Mouse (Mus musculus) CH12.LX (cell line): ENCODE measurements around the gene Slc25a48. TPM values are rescaled to one million over a fixed set of nuclear protein-coding genes. Genes with fewer than 3 reads are reported as not detected.

Experiments used
- DNase-seq: peaks from one replicate; pipeline ENCODE4 v3.0.0-alpha.2; 2013; ENCODE audit errors: extremely low read depth
- H3K27ac ChIP-seq: 2 replicates; pipeline ENCODE4 v1.5.1; 2012; ENCODE audit warnings: low read depth, mild to moderate bottlenecking, control low read depth, moderate library complexity; ENCODE audit not compliant: insufficient read depth
- H3K27me3 ChIP-seq: replicated peaks from 2 replicates; pipeline ENCODE3; 2012; ENCODE audit warnings: inconsistent platforms
- H3K36me3 ChIP-seq, 2 experiments: replicated peaks in 1 of 2; 2 replicates each; pipeline versions ENCODE3 to v1.6.1; 2012; ENCODE audit warnings: inconsistent platforms in 1 of 2, low read length in 1 of 2, mild to moderate bottlenecking in 1 of 2, mixed read lengths in 1 of 2, moderate library complexity in 1 of 2; ENCODE audit not compliant: control insufficient read depth in 1 of 2, insufficient read depth in 1 of 2
- H3K4me1 ChIP-seq, 2 experiments: 2 replicates each; pipeline ENCODE4 v1.6.1; 2012; ENCODE audit warnings: inconsistent platforms in 1 of 2, moderate library complexity in 1 of 2; ENCODE audit not compliant: insufficient read depth in 2 of 2, control insufficient read depth in 1 of 2
- H3K4me2 ChIP-seq: 2 replicates; pipeline ENCODE4 v1.6.1; 2012; ENCODE audit warnings: low read depth, mild to moderate bottlenecking, control low read depth; ENCODE audit not compliant: poor library complexity, insufficient read depth, severe bottlenecking
- H3K4me3 ChIP-seq, 3 experiments: fragments of 150-350 bp in 1 of 3; sonication (generic) in 1 of 3; replicated peaks in 1 of 3; 2 replicates each; pipeline versions ENCODE3 to v1.5.1; 2011 to 2012; ENCODE audit warnings: low read depth in 2 of 3, low read length in 2 of 3, mild to moderate bottlenecking in 2 of 3, moderate library complexity in 2 of 3, control low read depth in 1 of 3, improper control_type of control experiment in 1 of 3, inconsistent platforms in 1 of 3, mixed read lengths in 1 of 3; ENCODE audit not compliant: poor library complexity in 1 of 3
- H3K79me2 ChIP-seq: replicated peaks from 2 replicates; pipeline ENCODE4 v1.6.1; 2012; ENCODE audit warnings: mild to moderate bottlenecking, moderate library complexity; ENCODE audit not compliant: control insufficient read depth, poor library complexity, insufficient read depth, severe bottlenecking; ENCODE audit errors: extremely low read depth
- H3K9ac ChIP-seq: 2 replicates; pipeline ENCODE4 v1.6.1; 2012; ENCODE audit warnings: low read depth, mild to moderate bottlenecking, control low read depth, moderate library complexity; ENCODE audit not compliant: insufficient read depth
- H3K9me3 ChIP-seq: replicated peaks from 2 replicates; pipeline ENCODE3; 2012; ENCODE audit warnings: low read length, inconsistent platforms, mixed read lengths
- BHLHE40 ChIP-seq: IDR thresholded peaks from 2 replicates; pipeline ENCODE4 v1.6.1; 2011; ENCODE audit warnings: mild to moderate bottlenecking, low read depth, low read length, improper control_type of control experiment
- CHD2 ChIP-seq: IDR thresholded peaks from 2 replicates; pipeline ENCODE4 v1.6.1; 2011; ENCODE audit warnings: low read length, improper control_type of control experiment
- CTCF ChIP-seq, 2 experiments: IDR thresholded peaks in 1 of 2; conservative IDR thresholded peaks in 1 of 2; 2 replicates each; pipeline ENCODE4 v1.5.1; 2011 to 2012; ENCODE audit warnings: low read depth in 2 of 2, low read length in 2 of 2, improper control_type of control experiment in 1 of 2, inconsistent platforms in 1 of 2, mild to moderate bottlenecking in 1 of 2, moderate library complexity in 1 of 2
- E2F4 ChIP-seq: IDR thresholded peaks from 2 replicates; pipeline ENCODE4 v1.6.1; 2011; ENCODE audit warnings: low read depth, low read length, improper control_type of control experiment; ENCODE audit not compliant: insufficient replicate concordance
- ELF1 ChIP-seq: IDR thresholded peaks from 2 replicates; pipeline ENCODE4 v1.6.1; 2014; ENCODE audit warnings: low read depth, mild to moderate bottlenecking, inconsistent platforms, low read length, improper control_type of control experiment
- EP300 ChIP-seq: IDR thresholded peaks from 2 replicates; pipeline ENCODE4 v1.6.1; 2011; ENCODE audit warnings: low read length, improper control_type of control experiment
- ETS1 ChIP-seq: conservative IDR thresholded peaks from 2 replicates; pipeline ENCODE4 v1.6.1; 2012; ENCODE audit warnings: low read depth, mild to moderate bottlenecking, inconsistent platforms, low read length, improper control_type of control experiment, moderate library complexity
- HCFC1 ChIP-seq: IDR thresholded peaks from 2 replicates; pipeline ENCODE4 v1.6.1; 2012; ENCODE audit warnings: low read depth, mild to moderate bottlenecking, inconsistent platforms, low read length, improper control_type of control experiment
- IRF4 ChIP-seq: IDR thresholded peaks from 2 replicates; pipeline ENCODE4 v1.6.1; 2014; ENCODE audit warnings: low read depth, mild to moderate bottlenecking, inconsistent platforms, low read length, improper control_type of control experiment
- JUND ChIP-seq: conservative IDR thresholded peaks from 2 replicates; pipeline ENCODE4 v1.6.1; 2011; ENCODE audit warnings: low read depth, low read length, improper control_type of control experiment
- KAT2A ChIP-seq: IDR thresholded peaks from 2 replicates; pipeline ENCODE4 v1.6.1; 2012; ENCODE audit warnings: low read length, improper control_type of control experiment, inconsistent platforms; ENCODE audit not compliant: insufficient replicate concordance
- MAFK ChIP-seq: IDR thresholded peaks from 2 replicates; pipeline ENCODE4 v1.6.1; 2011; ENCODE audit warnings: low read length, improper control_type of control experiment; ENCODE audit not compliant: insufficient replicate concordance
- MAX ChIP-seq: IDR thresholded peaks from 2 replicates; pipeline ENCODE4 v1.6.1; 2011; ENCODE audit warnings: low read length, improper control_type of control experiment
- MXI1 ChIP-seq: IDR thresholded peaks from 2 replicates; pipeline ENCODE4 v1.6.1; 2011; ENCODE audit warnings: mild to moderate bottlenecking, low read depth, low read length, improper control_type of control experiment
- MYC ChIP-seq: IDR thresholded peaks from 2 replicates; pipeline ENCODE4 v1.6.1; 2011; ENCODE audit warnings: low read depth, mild to moderate bottlenecking, improper control_type of control experiment, low read length
- NELFE ChIP-seq: IDR thresholded peaks from 2 replicates; pipeline ENCODE4 v1.6.1; 2011; ENCODE audit warnings: low read depth, low read length, improper control_type of control experiment
- NRF1 ChIP-seq: IDR thresholded peaks from 2 replicates; pipeline ENCODE4 v1.6.1; 2014; ENCODE audit warnings: low read depth, mild to moderate bottlenecking, inconsistent platforms, low read length, improper control_type of control experiment, moderate library complexity
- PAX5 ChIP-seq: IDR thresholded peaks from 2 replicates; pipeline ENCODE4 v1.6.1; 2012; ENCODE audit warnings: low read length, inconsistent platforms, mixed read lengths
- POLR2A ChIP-seq: IDR thresholded peaks from 2 replicates; pipeline ENCODE4 v1.6.1; 2011; ENCODE audit warnings: low read depth, mild to moderate bottlenecking, improper control_type of control experiment, low read length
- RAD21 ChIP-seq: IDR thresholded peaks from 2 replicates; pipeline ENCODE4 v1.6.1; 2011; ENCODE audit warnings: low read depth, mild to moderate bottlenecking, low read length, improper control_type of control experiment, moderate library complexity
- RCOR1 ChIP-seq: conservative IDR thresholded peaks from 2 replicates; pipeline ENCODE4 v1.6.1; 2012; ENCODE audit warnings: low read depth, mild to moderate bottlenecking, inconsistent platforms, low read length, improper control_type of control experiment
- SMC3 ChIP-seq: IDR thresholded peaks from 2 replicates; pipeline ENCODE4 v1.6.1; 2011; ENCODE audit warnings: low read depth, low read length, improper control_type of control experiment
- TBP ChIP-seq: conservative IDR thresholded peaks from 2 replicates; pipeline ENCODE4 v1.6.1; 2011; ENCODE audit warnings: low read depth, low read length, improper control_type of control experiment
- TCF12 ChIP-seq: IDR thresholded peaks from 2 replicates; pipeline ENCODE4 v1.6.1; 2014; ENCODE audit warnings: low read depth, mild to moderate bottlenecking, inconsistent platforms, low read length, improper control_type of control experiment
- UBTF ChIP-seq: IDR thresholded peaks from 2 replicates; pipeline ENCODE4 v1.6.1; 2012; ENCODE audit warnings: low read depth, mild to moderate bottlenecking, inconsistent platforms, low read length, improper control_type of control experiment, moderate library complexity
- USF1 ChIP-seq: IDR thresholded peaks from 2 replicates; pipeline ENCODE4 v1.6.1; 2014; ENCODE audit warnings: low read depth, mild to moderate bottlenecking, inconsistent platforms, low read length, improper control_type of control experiment
- USF2 ChIP-seq: conservative IDR thresholded peaks from 2 replicates; pipeline ENCODE4 v1.6.1; 2011; ENCODE audit warnings: low read depth, low read length, improper control_type of control experiment
- ZC3H11A ChIP-seq: IDR thresholded peaks from 2 replicates; pipeline ENCODE4 v1.6.1; 2012; ENCODE audit warnings: low read depth, mild to moderate bottlenecking, inconsistent platforms, low read length, improper control_type of control experiment
- ZKSCAN1 ChIP-seq: IDR thresholded peaks from 2 replicates; pipeline ENCODE4 v1.6.1; 2012; ENCODE audit warnings: low read depth, inconsistent platforms, low read length, improper control_type of control experiment, borderline replicate concordance
- ZMIZ1 ChIP-seq: IDR thresholded peaks from 2 replicates; pipeline ENCODE4 v1.6.1; 2012; ENCODE audit warnings: low read depth, mild to moderate bottlenecking, inconsistent platforms, low read length, improper control_type of control experiment
- ZNF384 ChIP-seq: IDR thresholded peaks from 2 replicates; pipeline ENCODE4 v1.6.1; 2012; ENCODE audit warnings: low read depth, low read length, improper control_type of control experiment, inconsistent platforms
- dilution Hi-C: fragments of 300-500 bp; cut with MboI; formaldehyde crosslinking; loops from 2 replicates; pipeline ENCODE4 v1.14.3; 2020; ENCODE audit warnings: low sequenced_read_pairs; ENCODE audit not compliant: extremely low pct_unique_long_range_greater_than_20kb, extremely low pct_ligation_motif_present
- in situ Hi-C: fragments of 300-500 bp; cut with MboI; formaldehyde crosslinking; loops from 3 replicates; pipeline ENCODE4 v1.14.3; 2019; ENCODE audit warnings: low sequenced_read_pairs, low pct_ligation_motif_present, low pct_unique_long_range_greater_than_20kb, mixed read lengths
- polyA plus RNA-seq: library from polyadenylated mRNA; unstranded; fragments of >175 nt; gene quantifications from 2 replicates; pipeline ENCODE4 v1.2.1, GENCODE M21; 2012; ENCODE audit warnings: low read depth; ENCODE audit not compliant: insufficient read length
- total RNA-seq, 2 experiments: library from RNA; depleted of rRNA; stranded (reverse); fragments of 300-350 nt in 1 of 2; fragments of >200 nt in 1 of 2; gene quantifications; 2 replicates each; pipeline ENCODE4 v1.2.3; 2012 to 2014

Slc25a48 gene
- total and polyA plus RNA-seq, 3 experiments: not detected

DNA sequence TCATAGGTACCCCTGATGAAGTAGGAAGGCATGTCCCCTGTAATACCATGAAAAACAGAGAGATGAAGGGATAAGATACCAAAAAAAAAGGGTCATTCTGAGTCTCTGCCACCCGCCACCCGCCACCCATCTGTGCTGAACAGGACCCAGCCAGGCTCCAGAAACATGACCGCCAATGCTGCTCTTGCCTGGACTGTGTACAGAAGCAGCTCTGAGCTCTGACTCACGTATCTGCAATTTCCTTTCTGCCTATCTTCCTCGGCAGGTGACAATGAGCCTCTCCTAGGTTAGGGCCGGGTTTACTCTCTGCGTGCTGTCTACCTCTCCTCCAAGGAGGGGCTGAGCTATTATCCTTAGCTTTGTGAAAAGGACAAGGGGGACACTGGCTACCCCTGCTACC lies 5.3 kb downstream of the Slc25a48 start:
- no peak for TF ChIP-seq RCOR1
- no peak for TF ChIP-seq E2F4
- no peak for TF ChIP-seq TBP
- no peak for TF ChIP-seq EP300
- TF ChIP-seq JUND: no peak
- no peak for TF ChIP-seq IRF4
- TF ChIP-seq KAT2A: no peak
- TF ChIP-seq POLR2A: no peak
- no peak for TF ChIP-seq NRF1
- no peak for TF ChIP-seq TCF12
- TF ChIP-seq ETS1: no peak
- TF ChIP-seq UBTF: no peak
- no peak for TF ChIP-seq MXI1
- no peak for TF ChIP-seq BHLHE40
- no peak for TF ChIP-seq USF1
- TF ChIP-seq PAX5: no peak
- no peak for TF ChIP-seq ZKSCAN1
- TF ChIP-seq ZNF384: no peak
- no peak for TF ChIP-seq SMC3
- no peak for TF ChIP-seq USF2
- no peak overlapping the region for H3K27ac ChIP-seq
- no peak overlapping the region for H3K4me2 ChIP-seq
- H3K27me3 ChIP-seq: peaks cover 85% of the 10 kb centered on the region
- in situ Hi-C loops (no loop called here), dilution Hi-C loops (no loop called here)
- H3K9me3 ChIP-seq: peaks cover 5% of the 10 kb centered on the region
- no peaks in the 10 kb centered on the region for H3K4me1 ChIP-seq
- H3K9ac ChIP-seq: no peak overlapping the region
- H3K36me3 ChIP-seq: no peaks in the 10 kb centered on the region
- no peak for DNase-seq
- no peak overlapping the region for H3K4me3 ChIP-seq
- H3K79me2 ChIP-seq: no peaks in the 10 kb centered on the region

GRCm38 (mm10) chr13:56444112-56444511 lies 6.0 kb downstream of the Slc25a48 start:
- dilution Hi-C loops (no loop called here), in situ Hi-C loops (no loop called here)
- Histone ChIP-seq H3K27ac (no peak overlapping the region), H3K4me2 (no peak overlapping the region), H3K9me3 (peaks cover 5% of the 10 kb centered on the region)
- no peak for DNase-seq
- TF ChIP-seq ZMIZ1 (no peak), NELFE (no peak), POLR2A (no peak), MYC (no peak), CHD2 (no peak), ELF1 (no peak), MXI1 (no peak), ZC3H11A (no peak), RAD21 (no peak), ZKSCAN1 (no peak), TBP (no peak), UBTF (no peak), HCFC1 (no peak), MAX (no peak), MAFK (no peak), CTCF (conservative IDR thresholded peaks at IDR 0.05 in 1 of 2, IDR thresholded peaks at IDR 0.05 in 1 of 2; ENCODE audit: low read depth in 2 of 2, low read length in 2 of 2) (no peak), IRF4 (no peak), E2F4 (no peak)
- TF ChIP-seq, all 38 proteins: peak for 0
- no peak overlapping the region for H3K4me3 ChIP-seq
- peaks cover 0 to under 1% of the 10 kb centered on the region in 2 experiments; a peak in 1 of 4 replicates for H3K4me1 ChIP-seq
- H3K27me3 ChIP-seq: peaks cover 85% of the 10 kb centered on the region
- H3K36me3 ChIP-seq: no peaks in the 10 kb centered on the region
- no peak overlapping the region for H3K9ac ChIP-seq
- H3K79me2 ChIP-seq: no peaks in the 10 kb centered on the region
